Mouse (Mus musculus) liver, adult 2 months (tissue): Measurements from ENCODE around the gene Slc39a11.

ENCODE experiments used
- CTCF ChIP-seq: fragments of 200-500 bp; IDR thresholded peaks from 2 replicates; pipeline ENCODE4 v1.5.1; 2011; ENCODE audit warnings: low read depth, low read length, control low read depth
- POLR2A ChIP-seq: fragments of 200-500 bp; IDR thresholded peaks from 2 replicates; pipeline ENCODE4 v1.6.1; 2011; ENCODE audit warnings: low read length, control low read depth; ENCODE audit not compliant: insufficient read depth; ENCODE audit errors: extremely low read depth

- TF ChIP-seq CTCF (peak; percentile 34), POLR2A (no peak)
Observed at GRCm38 (mm10) chr11:113484037-113484436, 165.8 kb downstream of the Slc39a11 start.
